Mouse (Mus musculus): ENCODE data around the gene Dock2.

GRCm38 (mm10) chr11:34375557-34375956 is 408.1 kb downstream of the Dock2 start:
- TF ChIP-seq CTCF (IDR thresholded peaks at IDR 0.05; ENCODE audit: low read depth), result no peak
- TF ChIP-seq EP300 (IDR thresholded peaks at IDR 0.05; ENCODE audit: low read depth), result no peak
